Mouse (Mus musculus) heart, postnatal 0 days (tissue): ENCODE data around the gene Itga1.
A peak's percentile ranks its signal among the peaks of the same experiment; 100 is the strongest.

Experiments
- CTCF ChIP-seq: IDR thresholded peaks from 2 replicates; pipeline ENCODE4 v1.5.1; 2016; ENCODE audit warnings: antibody characterized with exemption, control low read depth, low read depth
- EP300 ChIP-seq: IDR thresholded peaks from 2 replicates; pipeline ENCODE4 v1.6.1; 2016; ENCODE audit warnings: antibody characterized with exemption, low read depth

DNA sequence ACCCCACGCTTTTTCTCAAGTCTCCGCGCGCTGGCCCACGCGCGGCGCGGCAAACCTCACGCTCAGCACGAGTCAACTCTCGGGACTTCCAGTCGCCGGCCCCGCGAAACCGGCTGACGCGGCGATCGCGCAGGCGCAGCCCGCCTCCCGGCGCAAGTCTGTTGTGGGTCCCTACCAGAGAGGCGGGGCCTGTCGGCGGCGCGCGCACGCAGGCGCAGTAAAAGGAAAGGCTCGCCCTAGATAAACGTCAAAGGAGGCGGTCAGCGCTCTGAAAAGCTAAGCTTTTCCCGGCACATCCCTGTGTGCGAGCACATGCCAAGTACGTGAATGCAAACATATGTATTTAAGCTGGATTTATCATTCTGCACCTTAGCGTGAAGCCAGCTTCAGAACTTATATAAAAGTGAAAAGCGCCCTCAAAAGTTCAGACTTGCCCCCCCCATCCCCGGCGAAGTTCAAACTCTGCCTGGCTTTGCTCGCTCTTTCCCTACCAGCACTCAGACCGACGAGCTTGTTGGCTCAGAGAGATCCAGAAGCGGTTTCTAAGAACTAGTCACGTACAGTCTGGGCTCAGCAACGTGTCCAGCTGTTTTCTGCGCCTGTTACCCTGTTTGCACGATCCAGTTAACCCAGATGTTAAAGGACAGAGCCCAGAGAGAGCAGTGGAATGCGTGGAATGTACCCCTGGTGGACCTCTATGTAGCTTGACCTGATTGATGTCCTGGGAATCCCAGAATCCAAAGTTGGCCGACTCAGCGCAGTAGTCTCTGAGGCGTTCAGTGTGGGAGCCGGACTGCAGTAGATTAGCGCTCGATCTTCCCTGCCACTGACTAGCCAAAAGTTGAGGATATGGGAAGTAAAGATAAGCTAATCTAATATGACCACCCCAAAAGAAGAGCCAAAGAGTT is 11.4 kb downstream of the Itga1 start, which contains the start of gene Pelo:
- no peak for TF ChIP-seq CTCF
- TF ChIP-seq EP300 = 0 out of 2 replicates have a peak, but pooled peaks have one; percentile 61
